Mouse (Mus musculus) testis, adult 2 months (tissue): ENCODE data around the gene Eif2b2. TPM values are rescaled to one million over a fixed set of nuclear protein-coding genes. Genes with fewer than 3 reads are reported as not detected.
A peak's percentile ranks its signal among the peaks of the same experiment; 100 is the strongest.

Source experiments
- H3K27ac ChIP-seq: fragments of 200-500 bp; 2 replicates; pipeline ENCODE4 v1.5.1; 2012; ENCODE audit warnings: low read depth, low read length; ENCODE audit not compliant: control insufficient read depth, insufficient read depth
- H3K27me3 ChIP-seq: fragments of 200-500 bp; 2 replicates; pipeline ENCODE4 v1.6.1; 2012; ENCODE audit warnings: mild to moderate bottlenecking, low read length, moderate library complexity; ENCODE audit not compliant: control insufficient read depth, insufficient read depth
- H3K36me3 ChIP-seq: fragments of 200-500 bp; 2 replicates; pipeline ENCODE4 v1.6.1; 2012; ENCODE audit warnings: mild to moderate bottlenecking, low read length; ENCODE audit not compliant: control insufficient read depth, insufficient read depth
- H3K4me1 ChIP-seq: fragments of 200-500 bp; 2 replicates; pipeline ENCODE4 v1.6.1; 2012; ENCODE audit warnings: low read length; ENCODE audit not compliant: control insufficient read depth, insufficient read depth
- H3K4me3 ChIP-seq: fragments of 200-500 bp; 2 replicates; pipeline ENCODE4 v1.5.1; 2012; ENCODE audit warnings: low read depth, mild to moderate bottlenecking, low read length, moderate library complexity, mixed read lengths; ENCODE audit not compliant: control insufficient read depth
- CTCF ChIP-seq: fragments of 200-500 bp; IDR thresholded peaks from 2 replicates; pipeline ENCODE4 v1.5.1; 2012; ENCODE audit warnings: low read depth, mild to moderate bottlenecking, inconsistent platforms, low read length, moderate library complexity; ENCODE audit not compliant: control insufficient read depth, insufficient read depth, insufficient replicate concordance
- POLR2A ChIP-seq: fragments of 200-500 bp; IDR thresholded peaks from 2 replicates; pipeline ENCODE4 v1.6.1; 2012; ENCODE audit warnings: low read depth, mild to moderate bottlenecking, inconsistent platforms, low read length, moderate library complexity; ENCODE audit not compliant: control insufficient read depth
- polyA plus RNA-seq: library from polyadenylated mRNA; depleted of rRNA; stranded (reverse); fragments of >200 nt; gene quantifications from 2 replicates; pipeline ENCODE4 v1.2.3, GENCODE M21; 2012; rRNA removed

The Eif2b2 gene
- 52.6 and 54.0 TPM in 2 replicates for polyA plus RNA-seq

GRCm38 (mm10) chr12:85219236-85219904, at the start of gene Eif2b2:
Gene Eif2b2 (plus strand): TSS chr12:85219481.
- Histone ChIP-seq H3K27ac (peak within 1 kb of the TSS; percentile 58; the same call in 1 of the 2 replicates), H3K27me3 (no peaks in the 10 kb centered on the region), H3K4me3 (peak within 1 kb of the TSS; percentile 84), H3K36me3 (no peaks in the 10 kb centered on the region), H3K4me1 (peaks cover 4% of the 10 kb centered on the region)
- TF ChIP-seq POLR2A = peak; percentile 90
- TF ChIP-seq CTCF = no peak

- H3K27ac ChIP-seq = no peak overlapping the region
- TF ChIP-seq POLR2A (no peak), CTCF (no peak)
- H3K36me3 ChIP-seq = no peaks in the 10 kb centered on the region
- H3K4me3 ChIP-seq = no peak overlapping the region
- no peaks in the 10 kb centered on the region for H3K27me3 ChIP-seq
- H3K4me1 ChIP-seq = peaks cover 13% of the 10 kb centered on the region
Measured at GRCm38 (mm10) chr12:85169877-85170276, 49.4 kb upstream of the Eif2b2 start.

- no peaks in the 10 kb centered on the region for H3K27me3 ChIP-seq
- TF ChIP-seq CTCF (no peak), POLR2A (no peak)
Measured at GRCm38 (mm10) chr12:85170284-85170947, 48.9 kb upstream of the Eif2b2 start.

GRCm38 (mm10) chr12:85170948-85171307, 48.4 kb upstream of the Eif2b2 start:
- H3K4me1 ChIP-seq = peaks cover 13% of the 10 kb centered on the region
- no peaks in the 10 kb centered on the region for H3K27me3 ChIP-seq
- H3K27ac ChIP-seq = no peak overlapping the region
- no peak for TF ChIP-seq CTCF
- no peak for TF ChIP-seq POLR2A
- no peaks in the 10 kb centered on the region for H3K36me3 ChIP-seq
- no peak overlapping the region for H3K4me3 ChIP-seq

More at GRCm38 (mm10) chr12:85170284-85170947, 48.9 kb upstream of the Eif2b2 start:
- no peak overlapping the region for H3K27ac ChIP-seq
- peaks cover 13% of the 10 kb centered on the region for H3K4me1 ChIP-seq
- H3K4me3 ChIP-seq = no peak overlapping the region
- no peaks in the 10 kb centered on the region for H3K36me3 ChIP-seq

- Histone ChIP-seq H3K27me3 (no peaks in the 10 kb centered on the region), H3K4me1 (peaks cover 22% of the 10 kb centered on the region), H3K36me3 (no peaks in the 10 kb centered on the region), H3K27ac (no peak overlapping the region), H3K4me3 (no peak overlapping the region)
- TF ChIP-seq CTCF (no peak), POLR2A (no peak)
Measured at GRCm38 (mm10) chr12:85174016-85174415, 45.3 kb upstream of the Eif2b2 start.

GRCm38 (mm10) chr12:85175087-85175675, 44.1 kb upstream of the Eif2b2 start:
- Histone ChIP-seq H3K4me1 (peaks cover 15% of the 10 kb centered on the region), H3K27me3 (no peaks in the 10 kb centered on the region), H3K36me3 (no peaks in the 10 kb centered on the region), H3K4me3 (no peak overlapping the region), H3K27ac (no peak overlapping the region)
- no peak for TF ChIP-seq CTCF
- TF ChIP-seq POLR2A = no peak
